Mouse (Mus musculus) olfactory bulb, adult 2 months (tissue): ENCODE data around the gene Zfp119b. TPM values are rescaled to one million over a fixed set of nuclear protein-coding genes. Genes with fewer than 3 reads are reported as not detected.
A peak's percentile ranks its signal among the peaks of the same experiment; 100 is the strongest.

Source experiments
- H3K27ac ChIP-seq: fragments of 200-500 bp; 2 replicates; pipeline ENCODE4 v1.5.1; 2012; ENCODE audit warnings: low read depth, low read length; ENCODE audit not compliant: insufficient read depth
- H3K4me1 ChIP-seq: fragments of 200-500 bp; 2 replicates; pipeline ENCODE4 v1.6.1; 2012; ENCODE audit warnings: low read length; ENCODE audit not compliant: control insufficient read depth, insufficient read depth
- H3K4me3 ChIP-seq: fragments of 200-500 bp; 2 replicates; pipeline ENCODE4 v1.5.1; 2012; ENCODE audit warnings: mild to moderate bottlenecking, low read depth, low read length, moderate library complexity; ENCODE audit not compliant: insufficient read depth
- CTCF ChIP-seq: fragments of 200-500 bp; IDR thresholded peaks from 2 replicates; pipeline ENCODE4 v1.5.1; 2012; ENCODE audit warnings: low read depth, mild to moderate bottlenecking, low read length, moderate library complexity; ENCODE audit not compliant: insufficient read depth
- POLR2A ChIP-seq: fragments of 200-500 bp; IDR thresholded peaks from 2 replicates; pipeline ENCODE4 v1.6.1; 2012; ENCODE audit warnings: mild to moderate bottlenecking, low read depth, low read length, moderate library complexity; ENCODE audit not compliant: insufficient read depth
- WGBS: fragments of 180-500 bp; shearing (Covaris S2); methylation state at CpG from one replicate; pipeline ENCODE4 v1.1.7; 2018; 5-methylcytosine and 5-hydroxymethylcytosine counted together
- polyA plus RNA-seq: library from polyadenylated mRNA; stranded (reverse); fragments of >200 nt; gene quantifications from 2 replicates; pipeline ENCODE4 v1.2.4, GENCODE M21; 2012; ENCODE audit warnings: low replicate concordance; ENCODE audit not compliant: missing spikeins, insufficient read depth, insufficient read length

Zfp119b gene
- polyA plus RNA-seq, 1 experiment: not detected

DNA sequence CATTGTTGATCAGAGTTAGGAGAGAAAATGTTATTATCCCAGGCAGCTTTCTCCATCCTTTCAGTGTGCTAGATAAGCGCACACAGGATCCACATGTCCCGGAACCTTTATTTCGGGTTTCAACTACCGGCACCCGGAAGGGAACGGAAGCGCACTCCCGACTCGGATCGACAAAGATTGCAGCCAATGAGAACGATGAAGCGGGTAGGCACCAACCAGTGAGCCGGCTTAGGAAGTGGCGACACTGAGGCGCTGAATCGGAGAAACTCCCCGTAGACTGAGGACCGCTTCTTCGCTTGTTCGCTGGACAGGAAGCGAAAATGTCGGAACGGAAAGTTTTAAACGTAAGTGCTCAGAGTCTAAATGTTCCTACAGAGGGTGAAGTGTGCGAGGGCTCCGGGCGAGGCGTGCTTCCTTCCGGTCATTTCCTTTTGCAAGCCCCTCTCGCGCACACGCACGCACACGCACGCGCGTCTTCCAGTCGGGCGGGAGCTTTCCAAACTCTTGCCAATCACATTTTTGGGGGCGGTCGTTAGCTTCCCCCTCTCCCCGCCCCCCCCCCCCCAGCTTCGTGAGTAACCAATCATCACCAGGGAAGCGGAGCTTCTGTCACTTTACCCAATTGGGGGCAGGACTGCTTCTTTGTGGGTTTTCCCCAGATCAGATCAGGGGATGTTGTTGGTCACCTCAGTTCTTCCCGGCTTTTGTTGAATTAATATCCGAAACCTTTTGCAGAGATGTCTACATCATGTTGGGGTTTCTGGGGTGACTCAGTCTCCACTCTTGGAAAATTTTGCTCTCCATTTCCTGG lies 9.8 kb upstream of the Zfp119b start, which contains the start of gene Yju2:
Gene Yju2 (plus strand): TSS at position 182 of the 811 bp plus-strand sequence.
- Histone ChIP-seq H3K27ac (peak within 1 kb of the TSS; percentile 99), H3K4me1 (peaks cover 23% of the 10 kb centered on the region), H3K4me3 (peak within 1 kb of the TSS; percentile 96)
- TF ChIP-seq CTCF (no peak), POLR2A (peak; percentile 63; the same call in 1 of the 2 replicates)
- under 1% methylated on average over 45 of the region's 46 CpGs for WGBS

DNA sequence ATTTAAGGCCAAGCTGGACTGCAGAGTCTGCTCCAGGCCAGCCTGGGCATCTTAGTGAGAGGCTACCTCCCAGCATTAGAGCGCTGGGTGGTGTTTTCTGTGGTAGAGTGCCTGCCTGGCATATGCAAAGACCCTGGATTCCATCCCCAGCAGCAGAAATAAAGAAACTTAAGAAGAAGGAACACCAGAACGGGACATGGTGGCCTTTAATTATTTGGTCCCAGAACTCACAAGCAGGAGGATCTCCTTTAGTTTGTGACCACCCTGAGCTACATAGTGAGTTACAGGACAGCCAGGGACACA lies 9.2 kb upstream of the Zfp119b start:
- Histone ChIP-seq H3K27ac (peak overlapping the region; percentile 79), H3K4me1 (peaks cover 23% of the 10 kb centered on the region), H3K4me3 (peak overlapping the region; percentile 5; the same call in 1 of the 2 replicates)
- 28% methylated on average over 2 of the region's 2 CpGs for WGBS
- TF ChIP-seq POLR2A: no peak
- no peak for TF ChIP-seq CTCF

DNA sequence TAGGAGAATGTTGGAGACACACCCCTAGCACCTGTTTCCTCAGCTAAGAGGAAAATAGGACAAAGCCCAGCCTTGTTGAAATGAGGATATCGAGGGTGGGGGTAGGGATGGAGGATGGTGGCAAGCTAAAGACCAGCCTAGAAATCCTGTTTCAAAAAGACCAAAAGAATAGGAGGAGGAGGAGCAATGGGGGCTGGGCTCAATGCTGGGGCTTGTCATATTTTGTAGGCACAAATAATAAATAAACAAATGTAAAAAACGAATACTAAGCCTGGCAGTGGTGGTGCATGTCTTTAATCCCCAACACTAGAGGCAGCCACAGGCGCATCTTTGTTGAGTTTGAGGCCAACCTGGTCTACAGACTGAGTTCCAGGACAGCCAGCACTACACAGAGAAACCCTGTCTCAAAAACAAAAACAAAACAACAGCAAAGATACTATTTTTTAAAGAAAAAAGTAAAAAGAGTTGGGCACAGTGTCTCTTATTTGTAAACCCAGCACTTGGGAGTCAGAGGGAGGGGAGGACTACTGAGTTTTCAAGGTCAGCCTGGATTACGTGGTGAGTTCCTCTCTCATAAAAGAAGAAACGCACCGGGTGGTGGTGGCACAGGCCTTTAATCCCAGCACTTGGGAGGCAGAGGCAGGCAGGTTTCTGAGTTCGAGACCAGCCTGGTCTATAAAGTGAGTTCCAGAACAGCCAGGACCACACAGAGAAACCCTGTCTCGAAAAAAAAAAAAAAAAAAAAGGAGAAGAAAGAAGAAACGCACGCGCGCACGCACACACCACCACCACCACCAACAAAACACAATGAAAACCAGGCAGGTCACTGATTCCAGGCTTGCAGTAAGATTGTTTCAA lies 8.7 kb upstream of the Zfp119b start:
- H3K4me3 ChIP-seq: peak overlapping the region; percentile 5; the same call in 1 of the 2 replicates
- TF ChIP-seq CTCF (no peak), POLR2A (no peak)
- 72% methylated on average over 13 of the region's 13 CpGs for WGBS
- 0 out of 2 replicates have a peak overlapping the region, but pooled peaks have one; percentile 79 for H3K27ac ChIP-seq
- H3K4me1 ChIP-seq: peaks cover 19% of the 10 kb centered on the region

DNA sequence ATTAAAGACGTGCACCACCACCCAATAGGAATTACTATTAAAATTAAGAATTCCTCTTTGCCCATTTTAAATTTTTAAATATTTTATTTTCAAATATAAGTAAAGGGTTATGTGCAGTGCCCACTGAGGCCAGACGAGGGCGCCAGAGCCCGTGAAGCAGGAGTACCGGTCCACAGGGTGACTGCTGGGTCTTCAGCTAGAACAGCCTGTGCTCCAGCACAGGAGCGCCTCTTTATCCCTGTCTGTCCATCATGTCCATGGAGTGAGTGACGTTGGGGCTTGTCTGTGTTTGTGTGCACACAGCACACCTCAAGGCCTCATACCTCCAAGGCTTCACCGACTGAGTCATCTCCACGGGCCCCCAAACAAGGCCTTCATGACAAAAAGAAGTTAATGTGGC lies 7.9 kb upstream of the Zfp119b start:
- Histone ChIP-seq H3K4me3 (no peak overlapping the region), H3K4me1 (peaks cover 17% of the 10 kb centered on the region), H3K27ac (no peak overlapping the region)
- TF ChIP-seq CTCF (peak; percentile 76), POLR2A (no peak)
- WGBS: 10% methylated on average over 9 of the region's 9 CpGs

DNA sequence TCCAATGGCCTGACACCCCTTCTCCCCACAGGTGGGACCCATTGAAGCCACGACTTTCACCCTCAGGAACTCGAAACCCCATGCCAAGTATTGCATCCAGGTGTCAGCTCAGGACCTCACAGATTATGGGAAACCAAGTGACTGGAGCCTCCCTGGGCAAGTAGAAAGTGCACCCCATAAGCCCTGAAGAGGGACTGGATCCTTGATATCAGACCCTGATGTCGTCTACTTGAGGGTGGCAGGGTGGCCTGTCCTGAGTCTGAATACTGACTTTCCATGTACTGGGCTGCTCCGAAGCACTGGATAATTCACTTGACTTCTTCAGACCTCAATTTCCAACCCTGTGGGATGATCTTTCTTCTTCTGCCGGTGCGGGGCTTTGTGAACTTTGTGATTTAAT lies 7.3 kb upstream of the Zfp119b start:
- 25% methylated on average over 6 of the region's 6 CpGs for WGBS
- TF ChIP-seq CTCF: no peak
- peaks cover 17% of the 10 kb centered on the region for H3K4me1 ChIP-seq
- no peak overlapping the region for H3K27ac ChIP-seq
- no peak overlapping the region for H3K4me3 ChIP-seq

DNA sequence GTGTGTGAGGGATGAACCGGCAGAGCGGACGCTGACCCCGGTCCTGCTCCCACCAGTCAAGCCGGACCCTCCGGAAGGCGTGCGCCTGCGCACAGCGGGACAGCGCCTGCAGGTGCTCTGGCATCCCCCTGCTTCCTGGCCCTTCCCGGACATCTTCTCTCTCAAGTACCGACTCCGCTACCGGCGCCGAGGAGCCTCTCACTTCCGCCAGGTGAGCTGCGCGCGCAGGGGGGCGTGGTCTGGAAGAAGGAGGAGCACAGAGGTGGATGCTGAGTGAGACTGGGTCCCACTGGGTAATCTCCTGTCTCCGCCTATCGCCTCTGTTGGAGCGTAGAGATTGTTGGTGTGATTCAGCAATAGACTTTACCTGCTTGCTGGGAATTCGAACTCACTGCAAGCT lies 6.8 kb upstream of the Zfp119b start:
- Histone ChIP-seq H3K4me1 (peaks cover 17% of the 10 kb centered on the region), H3K27ac (no peak overlapping the region), H3K4me3 (peak overlapping the region; percentile 35)
- WGBS: 2% methylated on average over 26 of the region's 26 CpGs
- TF ChIP-seq POLR2A (no peak), CTCF (no peak)

DNA sequence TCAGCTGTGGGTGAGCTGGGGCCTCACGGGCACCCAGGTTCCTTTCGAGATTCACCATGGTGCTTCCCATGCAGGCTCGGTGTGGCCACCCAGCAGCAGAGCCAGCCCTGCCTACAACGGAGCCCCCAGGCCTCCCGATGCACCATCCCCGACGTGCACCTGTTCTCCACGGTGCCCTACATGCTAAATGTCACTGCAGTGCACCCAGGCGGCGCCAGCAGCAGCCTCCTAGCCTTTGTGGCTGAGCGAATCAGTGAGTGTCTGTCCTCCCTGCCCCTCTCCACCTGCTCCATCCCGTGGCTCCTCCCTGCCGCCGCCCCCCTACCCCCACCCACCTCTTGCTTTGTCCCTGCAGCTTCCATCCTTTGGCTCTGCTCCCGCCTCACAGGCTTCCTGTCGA lies 4.9 kb upstream of the Zfp119b start:
- no peak overlapping the region for H3K27ac ChIP-seq
- 54% methylated on average over 16 of the region's 16 CpGs for WGBS
- H3K4me1 ChIP-seq: peaks cover 12% of the 10 kb centered on the region
- TF ChIP-seq POLR2A (no peak), CTCF (no peak)
- no peak overlapping the region for H3K4me3 ChIP-seq

DNA sequence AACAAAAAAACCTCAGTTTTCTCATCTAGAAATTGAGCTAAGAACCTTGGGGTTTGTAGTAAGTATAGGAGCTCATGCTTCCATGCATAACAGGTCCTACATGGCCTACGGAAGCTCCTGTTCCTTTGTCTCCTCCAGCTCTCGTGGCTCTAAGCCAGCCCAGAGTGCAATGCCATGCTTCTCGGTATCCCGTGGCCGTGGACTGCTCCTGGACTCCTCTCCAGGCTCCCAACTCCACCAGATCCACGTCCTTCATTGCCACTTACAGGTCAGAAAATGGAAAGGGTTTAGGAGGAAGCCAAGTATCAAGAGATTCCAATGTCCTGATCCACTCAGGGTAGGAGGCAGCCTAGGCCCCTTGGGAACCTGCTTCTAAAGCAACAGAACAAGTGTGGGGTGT lies 4.5 kb upstream of the Zfp119b start:
- Histone ChIP-seq H3K4me1 (peaks cover 12% of the 10 kb centered on the region), H3K27ac (no peak overlapping the region), H3K4me3 (no peak overlapping the region)
- 81% methylated on average over 6 of the region's 6 CpGs for WGBS
- no peak for TF ChIP-seq POLR2A
- no peak for TF ChIP-seq CTCF

DNA sequence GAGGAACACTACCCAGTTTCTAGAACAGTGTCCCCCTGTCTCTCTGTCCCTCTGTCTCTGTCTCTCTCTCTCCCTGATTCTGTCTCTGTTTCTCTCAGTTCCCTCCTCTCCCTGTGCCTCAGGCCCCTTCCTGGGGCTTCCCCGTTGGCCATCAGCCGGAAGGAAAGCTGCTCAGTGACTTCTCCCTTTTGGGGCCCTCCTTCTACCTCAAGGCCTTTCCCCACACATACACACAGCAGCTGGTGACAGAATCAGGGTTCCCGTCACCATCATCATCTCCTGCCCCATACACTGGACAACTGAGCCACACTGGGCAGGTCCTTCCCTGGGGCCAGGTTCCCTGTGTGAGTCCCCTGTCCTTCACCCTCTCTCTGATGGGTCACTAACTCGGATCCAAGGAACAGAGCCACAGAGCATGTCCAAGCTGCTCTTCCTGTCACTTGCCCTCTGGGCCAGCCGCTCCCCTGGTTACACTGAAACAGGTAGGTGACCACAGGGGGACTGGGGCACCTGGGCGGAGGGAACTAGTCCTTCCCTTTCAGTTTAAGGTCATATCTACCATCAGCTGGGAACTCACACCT lies 3.2 kb upstream of the Zfp119b start, which contains the start of gene Ebi3:
Gene Ebi3 (plus strand): TSS at position 194 of the 581 bp plus-strand sequence.
- peaks cover 9% of the 10 kb centered on the region for H3K4me1 ChIP-seq
- TF ChIP-seq CTCF (no peak), POLR2A (no peak)
- 83% methylated on average over 6 of the region's 6 CpGs for WGBS
- no peak within 1 kb of the TSS for H3K27ac ChIP-seq
- no peak within 1 kb of the TSS for H3K4me3 ChIP-seq
